Mouse (Mus musculus) telencephalon, adult 2 months (tissue): ENCODE results near the gene Syce2.
"Not testable (repeated sequence)": the region's sequence is repeated elsewhere in the genome, so short reads cannot be mapped to it uniquely, and the experiment has no call there.

Experiments used
- DNase-seq: peaks from one replicate; pipeline ENCODE4 v3.0.0-alpha.2; 2011; ENCODE audit warnings: low read depth, low spot score

Gene Syce2

DNA sequence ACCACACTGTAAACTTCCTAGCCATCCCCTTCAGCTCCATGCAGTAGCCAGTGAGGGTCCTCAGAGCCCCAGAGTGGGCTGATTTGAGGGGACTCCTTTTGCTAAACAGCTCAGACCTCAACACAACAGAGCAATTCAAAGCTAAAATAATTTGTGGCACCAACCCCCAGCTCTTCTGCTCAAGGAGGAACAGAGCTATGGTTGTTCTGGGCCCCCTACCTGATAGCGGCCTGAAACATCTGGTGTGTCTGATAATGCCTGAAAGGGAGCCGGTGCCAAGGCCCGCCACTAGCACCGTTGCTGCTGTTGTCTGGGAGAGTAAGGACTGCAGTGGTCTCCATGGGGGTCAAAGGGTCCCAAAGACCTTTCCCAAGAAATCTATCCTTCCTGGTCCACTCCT is 29.2 kb downstream of the Syce2 start:
- no peak for DNase-seq

GRCm38 (mm10) chr8:84901752-84902151 is 29.8 kb downstream of the Syce2 start, which contains the start of gene Klf1:
Gene Klf1 (plus strand): TSS chr8:84901928.
- DNase-seq = no peak

DNA sequence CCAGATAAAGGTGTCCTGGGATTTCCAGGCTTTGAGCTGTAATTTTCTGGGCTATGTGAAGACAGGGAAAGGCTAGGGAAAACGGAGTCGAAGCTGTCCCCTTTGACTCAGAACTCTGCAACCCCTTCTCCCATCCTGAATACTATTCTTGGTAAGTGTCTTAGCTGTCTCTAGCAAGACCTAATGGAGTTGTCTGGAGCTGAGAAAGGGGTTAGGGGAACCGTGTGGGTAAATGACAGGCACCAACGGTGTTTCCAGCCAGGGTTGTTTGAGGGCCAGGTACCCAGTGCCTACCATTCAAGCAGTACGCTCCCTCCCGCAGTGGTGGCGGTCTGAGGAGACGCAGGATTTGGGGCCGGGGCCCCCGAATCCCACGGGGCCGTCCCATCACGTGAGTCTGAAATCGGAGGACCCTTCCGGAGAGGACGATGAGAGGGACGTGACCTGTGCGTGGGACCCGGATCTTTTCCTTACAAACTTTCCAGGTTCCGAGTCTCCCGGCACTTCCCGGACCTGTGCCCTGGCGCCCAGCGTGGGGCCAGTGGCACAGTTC is 30.5 kb downstream of the Syce2 start:
- no peak for DNase-seq

DNA sequence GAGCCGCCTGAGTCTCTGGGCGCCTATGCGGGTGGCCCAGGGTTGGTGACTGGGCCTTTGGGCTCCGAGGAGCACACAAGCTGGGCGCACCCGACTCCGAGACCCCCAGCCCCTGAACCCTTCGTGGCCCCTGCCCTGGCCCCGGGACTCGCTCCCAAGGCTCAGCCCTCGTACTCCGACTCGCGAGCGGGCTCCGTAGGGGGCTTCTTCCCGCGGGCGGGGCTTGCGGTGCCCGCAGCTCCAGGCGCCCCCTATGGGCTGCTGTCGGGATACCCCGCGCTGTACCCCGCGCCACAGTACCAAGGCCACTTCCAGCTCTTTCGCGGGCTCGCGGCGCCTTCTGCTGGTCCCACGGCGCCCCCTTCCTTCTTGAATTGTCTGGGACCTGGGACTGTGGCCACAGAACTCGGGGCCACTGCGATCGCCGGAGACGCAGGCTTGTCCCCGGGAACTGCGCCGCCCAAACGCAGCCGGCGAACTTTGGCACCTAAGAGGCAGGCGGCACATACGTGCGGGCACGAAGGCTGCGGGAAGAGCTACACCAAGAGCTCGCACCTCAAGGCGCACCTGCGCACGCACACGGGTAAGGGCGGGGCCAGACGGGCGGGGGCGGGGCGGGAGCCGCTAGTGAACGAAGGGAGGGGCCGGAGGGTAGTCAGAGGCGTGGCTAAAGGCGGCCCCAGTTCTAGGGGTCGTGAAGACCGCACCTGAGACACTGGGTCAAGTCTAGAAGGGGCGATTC is 31.2 kb downstream of the Syce2 start:
- DNase-seq = peak; percentile 51

DNA sequence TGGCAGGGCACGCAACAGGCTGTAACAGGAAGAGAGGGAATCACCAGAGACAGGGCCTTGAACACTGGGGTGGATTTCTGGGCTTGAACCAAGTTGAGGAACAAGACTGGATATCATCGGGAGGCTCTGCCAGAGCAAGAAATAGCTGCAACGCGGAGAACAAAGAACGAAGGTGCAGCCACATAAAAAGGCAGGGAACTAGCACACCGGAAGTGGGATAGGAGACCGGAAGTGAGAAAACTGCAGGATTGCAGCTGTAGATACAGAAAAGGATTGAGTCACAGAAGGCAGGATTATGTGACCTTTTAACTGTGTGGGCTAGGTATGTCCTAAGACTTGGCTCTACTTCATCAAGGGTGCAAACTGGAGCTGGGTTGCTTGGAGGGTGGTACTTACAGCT is 32.4 kb downstream of the Syce2 start:
- no peak for DNase-seq

DNA sequence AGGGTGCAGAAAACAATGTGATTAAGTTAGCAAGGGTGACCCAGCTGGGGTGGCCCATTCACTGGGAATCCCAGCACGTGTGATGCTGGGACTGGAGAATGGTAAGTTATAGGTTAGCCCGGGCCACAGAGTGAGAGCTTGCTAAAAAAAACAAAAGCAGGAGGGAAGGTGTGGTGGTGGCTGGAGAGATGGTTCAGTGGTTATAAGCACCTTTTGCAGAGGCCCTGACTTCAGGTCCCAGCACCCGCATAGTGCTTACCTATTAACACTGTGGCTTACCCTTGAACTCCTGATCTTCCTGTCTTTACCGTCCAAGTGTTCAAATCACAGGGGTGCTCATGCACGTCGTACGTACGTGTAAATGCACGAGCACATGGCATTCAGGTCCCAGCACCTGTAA is 35.1 kb downstream of the Syce2 start:
- no peak for DNase-seq

DNA sequence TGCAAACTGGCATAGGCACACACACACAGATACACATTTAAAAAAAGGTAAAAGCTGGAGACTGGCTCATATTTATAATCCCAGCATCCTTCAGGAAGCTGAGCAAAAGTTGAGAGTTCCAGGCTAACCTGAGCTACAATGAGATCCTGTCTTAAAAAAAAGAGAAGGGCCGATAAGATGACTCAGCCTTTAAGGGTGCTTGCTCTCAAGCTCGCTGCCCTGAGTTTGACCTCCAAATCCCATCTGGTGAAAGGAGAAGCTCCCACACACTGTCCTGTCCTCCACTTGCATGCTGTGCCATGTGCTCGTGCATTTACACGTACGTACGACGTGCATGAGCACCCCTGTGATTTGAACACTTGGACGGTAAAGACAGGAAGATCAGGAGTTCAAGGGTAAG is 35.6 kb downstream of the Syce2 start:
- DNase-seq = no peak

DNA sequence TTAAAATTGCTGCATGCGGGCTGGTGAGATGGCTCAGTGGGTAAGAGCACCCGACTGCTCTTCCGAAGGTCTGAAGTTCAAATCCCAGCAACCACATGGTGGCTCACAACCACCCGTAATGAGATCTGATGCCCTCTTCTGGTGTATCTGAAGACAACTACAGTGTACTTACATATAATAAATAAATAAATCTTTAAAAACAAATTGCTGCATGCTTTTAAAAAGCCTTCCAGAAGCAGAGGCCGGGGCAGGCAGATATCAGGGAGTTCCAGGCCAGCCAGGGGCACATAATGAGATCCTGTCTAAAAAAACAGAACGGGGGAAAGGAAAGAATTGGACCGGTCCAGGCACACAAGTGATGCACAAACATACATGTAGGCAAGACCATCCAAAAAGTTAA is 36.1 kb downstream of the Syce2 start:
- DNase-seq = not testable (repeated sequence)

- peak; percentile 63 for DNase-seq
These were observed 36.7 kb downstream of the Syce2 start, which contains the start of gene Dnase2a for GRCm38 (mm10) chr8:84908421-84909161. Gene Dnase2a (plus strand): TSS chr8:84908560.

GRCm38 (mm10) chr8:84909162-84909767 is 37.4 kb downstream of the Syce2 start:
- no peak for DNase-seq

- no peak for DNase-seq
These were observed 38.0 kb downstream of the Syce2 start for GRCm38 (mm10) chr8:84909949-84910348.

GRCm38 (mm10) chr8:84910551-84910950 is 38.6 kb downstream of the Syce2 start:
- no peak for DNase-seq

DNA sequence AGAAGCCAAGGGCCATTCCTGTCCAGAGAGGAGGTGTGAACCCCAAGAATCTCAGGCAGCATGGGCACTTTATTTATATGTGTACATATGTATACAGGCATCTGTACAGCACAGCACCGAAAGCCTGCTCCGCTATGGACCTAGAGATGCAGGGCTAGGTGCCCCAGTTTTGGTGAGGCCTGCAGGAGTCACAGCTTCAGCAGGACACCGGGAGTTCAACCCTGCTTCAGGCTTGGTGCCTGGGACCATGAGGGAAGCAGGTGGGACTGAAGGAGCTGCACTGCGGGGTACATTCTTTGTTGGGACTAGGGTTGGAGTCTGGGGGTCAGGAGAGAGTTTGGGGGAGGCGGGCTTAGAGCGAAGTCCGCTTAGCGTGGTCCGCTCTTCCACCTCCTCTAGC is 39.9 kb downstream of the Syce2 start:
- no peak for DNase-seq

DNA sequence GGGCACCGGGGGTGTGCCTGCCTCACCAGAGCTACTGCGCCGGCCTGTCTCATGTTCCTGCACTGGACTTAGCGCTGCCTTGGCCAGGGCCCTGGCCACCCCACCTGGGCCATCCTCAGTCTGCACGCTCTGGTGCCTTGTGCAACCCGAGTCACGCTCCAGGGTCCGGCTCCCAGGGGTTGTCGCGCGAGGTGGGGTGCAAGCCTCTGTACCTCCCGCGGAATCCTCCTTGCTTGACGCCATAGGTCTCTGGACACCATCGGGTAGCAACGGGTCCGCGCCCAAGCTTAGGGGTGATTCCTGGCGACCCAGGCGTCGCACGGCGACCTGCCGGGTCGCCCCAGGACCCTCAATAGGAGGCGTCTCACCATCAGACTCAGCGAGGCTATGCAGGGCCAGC is 40.5 kb downstream of the Syce2 start:
- DNase-seq = no peak

DNA sequence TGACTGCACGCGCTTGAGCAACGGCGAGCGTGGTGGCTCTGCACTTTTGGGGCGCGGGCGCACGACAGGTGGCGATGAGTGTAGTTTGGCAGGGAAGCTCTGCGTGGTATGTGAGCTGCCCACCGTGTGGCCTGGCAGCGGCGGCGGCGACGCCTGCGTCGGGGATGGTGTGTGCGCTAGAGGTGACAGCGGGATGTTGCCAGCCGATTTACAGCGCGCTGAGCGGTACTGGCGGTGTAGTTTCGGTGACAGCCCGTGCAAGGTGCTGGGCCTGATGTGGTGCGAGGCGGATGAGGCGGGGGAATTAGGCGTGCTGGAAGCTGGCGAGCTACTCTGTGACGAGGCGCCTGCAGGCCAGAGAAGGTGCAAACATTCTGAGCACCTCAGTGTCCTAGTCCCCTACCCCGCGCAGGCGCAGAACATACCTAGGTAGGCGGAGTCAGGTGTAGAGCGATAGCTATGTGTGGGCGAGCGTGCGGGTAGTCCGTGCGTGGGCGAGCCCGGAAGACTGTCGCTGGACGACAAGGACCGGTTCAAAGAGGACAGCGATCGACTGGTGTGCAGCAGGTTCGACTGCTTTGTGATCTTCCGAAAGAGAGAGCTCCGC is 41.1 kb downstream of the Syce2 start:
- DNase-seq = peak; percentile 49

- no peak for DNase-seq
These were observed 41.6 kb downstream of the Syce2 start for GRCm38 (mm10) chr8:84913502-84913900.

- DNase-seq = no peak
These were observed 42.0 kb downstream of the Syce2 start for GRCm38 (mm10) chr8:84913960-84914359.

DNA sequence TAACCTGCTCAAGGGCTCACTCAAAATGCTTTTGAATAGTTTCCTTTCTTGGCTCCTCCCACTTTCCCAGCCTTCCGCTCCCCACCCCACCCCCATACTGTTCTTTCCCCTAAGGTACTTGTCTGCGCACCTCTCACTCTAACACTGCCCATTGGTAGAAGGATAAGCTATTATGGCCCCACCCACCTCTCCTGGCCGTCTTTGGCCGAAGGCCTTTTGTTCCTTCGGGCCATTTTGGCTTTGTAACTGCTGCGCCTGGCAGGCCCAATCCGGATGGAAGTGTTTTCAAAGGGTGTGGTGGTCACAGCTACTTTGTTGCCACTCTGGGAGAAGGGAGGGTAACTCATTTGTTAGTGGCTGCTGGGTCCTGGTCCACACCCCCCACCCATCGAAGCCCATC is 43.4 kb downstream of the Syce2 start:
- no peak for DNase-seq

DNA sequence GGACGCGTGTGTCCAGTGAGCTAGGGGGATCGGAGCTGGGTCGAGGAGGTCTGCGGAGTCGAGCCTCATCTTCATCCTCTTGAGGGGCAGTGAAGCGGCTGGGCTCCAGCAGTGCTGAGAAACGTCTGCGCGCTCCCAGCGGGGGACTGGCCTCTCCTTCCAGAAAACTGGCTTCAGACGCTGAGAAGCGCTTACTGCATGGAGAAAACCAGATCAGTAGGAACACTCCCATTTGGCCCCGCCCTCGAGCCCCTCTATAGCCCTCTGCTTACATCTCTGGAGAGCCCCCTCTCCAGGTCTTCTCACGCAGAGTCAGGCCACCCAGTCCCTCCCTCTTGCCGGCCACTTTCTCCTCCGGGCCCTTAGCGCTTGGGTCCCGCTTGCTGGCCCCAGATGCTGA is 45.9 kb downstream of the Syce2 start:
- no peak for DNase-seq

GRCm38 (mm10) chr8:84918646-84919045 is 46.7 kb downstream of the Syce2 start:
- no peak for DNase-seq

DNA sequence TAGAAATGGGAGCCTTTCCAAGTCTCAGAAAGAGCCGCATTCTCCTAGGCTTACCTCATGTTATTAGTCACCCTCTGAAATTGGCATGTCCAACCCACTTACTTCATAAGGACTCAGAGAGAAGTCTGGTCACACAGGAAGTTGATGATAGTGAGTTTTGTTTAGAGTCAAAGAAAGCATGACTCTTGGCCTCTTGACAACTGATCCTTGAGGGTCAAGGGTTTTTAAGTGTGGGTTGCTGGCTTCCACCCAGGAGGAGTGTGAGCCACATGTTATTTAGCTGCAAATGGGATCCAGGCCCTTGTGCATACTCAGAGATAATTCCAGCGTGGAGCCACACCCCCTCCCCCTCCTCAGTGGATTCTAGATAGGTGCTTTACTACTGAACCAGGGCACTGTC is 49.7 kb downstream of the Syce2 start:
- no peak for DNase-seq

DNA sequence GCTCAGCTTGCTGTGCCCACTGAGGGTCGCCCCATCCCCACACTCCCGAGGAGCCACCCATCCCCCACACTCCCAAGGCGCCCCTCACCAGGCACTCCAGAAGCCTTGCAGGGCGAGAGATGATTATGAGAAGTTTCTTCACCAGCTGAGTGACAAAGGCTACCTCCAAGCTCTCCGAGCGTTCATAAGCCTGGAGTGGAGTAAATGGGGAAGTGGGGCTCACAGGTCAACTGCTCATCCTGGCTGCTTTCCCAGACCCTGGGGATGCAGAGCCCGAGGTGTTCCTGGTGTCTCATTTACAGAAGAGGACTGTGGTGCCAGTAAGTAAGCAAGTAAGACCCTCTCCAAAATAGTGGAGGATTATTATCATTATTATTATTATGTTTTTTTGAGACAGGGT is 53.6 kb downstream of the Syce2 start:
- DNase-seq = no peak
